Mouse (Mus musculus) lung, postnatal 0 days (tissue): ENCODE data around the gene Lypd5.

Experiments used
- CTCF ChIP-seq: IDR thresholded peaks from 2 replicates; pipeline ENCODE4 v1.5.1; 2016; ENCODE audit warnings: antibody characterized with exemption, mild to moderate bottlenecking
- EP300 ChIP-seq: IDR thresholded peaks from 2 replicates; pipeline ENCODE4 v1.6.1; 2016; ENCODE audit warnings: antibody characterized with exemption, mild to moderate bottlenecking, control low read depth

DNA sequence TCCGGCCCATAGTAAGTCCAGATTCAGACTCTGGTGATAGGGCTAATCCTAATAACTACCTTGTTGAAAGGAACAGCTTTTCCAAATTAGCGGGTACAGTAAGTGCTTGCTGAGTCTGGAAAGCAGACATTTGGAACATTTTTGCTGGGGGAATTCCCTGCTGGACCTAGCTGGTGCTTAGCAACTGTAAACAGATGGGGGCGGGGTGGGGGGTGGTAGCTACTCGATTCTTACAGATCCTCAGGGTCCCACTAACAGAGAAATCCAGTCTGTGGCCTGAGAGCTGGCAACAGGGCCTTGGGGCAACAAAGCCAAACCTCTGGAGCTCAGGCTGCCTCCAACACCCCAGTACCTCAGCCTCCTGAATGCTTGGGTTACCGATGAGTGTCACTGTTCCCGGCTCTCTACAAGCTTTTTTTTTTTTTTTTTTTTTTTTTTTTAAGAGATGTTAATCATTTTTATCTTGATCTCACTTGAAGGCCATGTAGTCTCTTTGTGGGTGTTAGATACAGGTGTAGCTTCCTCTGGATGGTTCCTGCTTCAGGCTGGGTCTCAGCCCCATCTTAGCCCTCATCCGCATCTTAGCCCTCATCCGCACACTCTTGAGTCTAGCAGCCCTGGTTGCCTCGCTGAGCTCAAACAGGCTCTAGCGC is 29.2 kb downstream of the Lypd5 start:
- TF ChIP-seq CTCF = no peak
- no peak for TF ChIP-seq EP300
